Mouse (Mus musculus) forebrain, embryonic 13.5 days (tissue): ENCODE data around the gene Cdc37. TPM values are rescaled to one million over a fixed set of nuclear protein-coding genes. Genes with fewer than 3 reads are reported as not detected.
A peak's percentile ranks its signal among the peaks of the same experiment; 100 is the strongest.

Experiments
- ATAC-seq: fragments of 200-750 bp; cut with Nextera tagmentation; 2 replicates; pipeline ENCODE4 v1.8.0; 2017
- H3K27ac ChIP-seq: fragments of 300-500 bp; sonication (generic); 2 replicates; pipeline ENCODE4 v1.5.1; 2015; ENCODE audit warnings: inconsistent platforms, mild to moderate bottlenecking, moderate library complexity
- H3K27me3 ChIP-seq: fragments of 300-500 bp; sonication (generic); 2 replicates; pipeline ENCODE4 v1.6.1; 2015; ENCODE audit warnings: mild to moderate bottlenecking, inconsistent platforms
- H3K36me3 ChIP-seq: fragments of 300-500 bp; sonication (generic); 2 replicates; pipeline ENCODE4 v1.6.1; 2015; ENCODE audit warnings: mild to moderate bottlenecking, inconsistent platforms; ENCODE audit not compliant: poor library complexity, severe bottlenecking
- H3K4me1 ChIP-seq: fragments of 300-500 bp; sonication (generic); 2 replicates; pipeline ENCODE4 v1.6.1; 2015; ENCODE audit warnings: inconsistent platforms
- H3K4me2 ChIP-seq: fragments of 300-500 bp; sonication (generic); 2 replicates; pipeline ENCODE4 v1.6.1; 2015; ENCODE audit warnings: inconsistent platforms, mild to moderate bottlenecking, moderate library complexity
- H3K4me3 ChIP-seq: fragments of 300-500 bp; sonication (generic); 2 replicates; pipeline ENCODE4 v1.5.1; 2015; ENCODE audit warnings: mild to moderate bottlenecking, inconsistent platforms
- H3K9ac ChIP-seq: fragments of 300-500 bp; sonication (generic); 2 replicates; pipeline ENCODE4 v1.6.1; 2015; ENCODE audit warnings: mild to moderate bottlenecking, inconsistent platforms
- H3K9me3 ChIP-seq: fragments of 300-500 bp; sonication (generic); replicated peaks from 2 replicates; pipeline ENCODE4 v1.6.1; 2016; ENCODE audit warnings: inconsistent platforms
- WGBS: fragments of 180-500 bp; shearing (Covaris S2); methylation state at CpG from one replicate; pipeline ENCODE4 v1.1.7; 2015; 5-methylcytosine and 5-hydroxymethylcytosine counted together
- polyA plus RNA-seq: library from polyadenylated mRNA; unstranded; fragments of >200 nt; fragmentation: Nextera tagmentation; extraction: Ambion mirVana; gene quantifications from 2 replicates; pipeline ENCODE4 v1.2.1, GENCODE M21; 2015

Cdc37 gene
- polyA plus RNA-seq, 1 experiment from 2014 or later: 229 TPM

- Histone ChIP-seq H3K4me1 (peaks cover 17% of the 10 kb centered on the region), H3K4me2 (peak overlapping the region; percentile 48), H3K9ac (peak overlapping the region; percentile 37; the same call in 1 of the 2 replicates), H3K4me3 (peak overlapping the region; percentile 18), H3K9me3 (no peaks in the 10 kb centered on the region), H3K27ac (no peak overlapping the region), H3K36me3 (no peaks in the 10 kb centered on the region), H3K27me3 (peaks cover 55% of the 10 kb centered on the region)
- ATAC-seq: no peak
- WGBS: 6% methylated on average over 32 of the region's 34 CpGs
Observed at GRCm38 (mm10) chr9:21183905-21184413, 34.2 kb upstream of the Cdc37 start.

DNA sequence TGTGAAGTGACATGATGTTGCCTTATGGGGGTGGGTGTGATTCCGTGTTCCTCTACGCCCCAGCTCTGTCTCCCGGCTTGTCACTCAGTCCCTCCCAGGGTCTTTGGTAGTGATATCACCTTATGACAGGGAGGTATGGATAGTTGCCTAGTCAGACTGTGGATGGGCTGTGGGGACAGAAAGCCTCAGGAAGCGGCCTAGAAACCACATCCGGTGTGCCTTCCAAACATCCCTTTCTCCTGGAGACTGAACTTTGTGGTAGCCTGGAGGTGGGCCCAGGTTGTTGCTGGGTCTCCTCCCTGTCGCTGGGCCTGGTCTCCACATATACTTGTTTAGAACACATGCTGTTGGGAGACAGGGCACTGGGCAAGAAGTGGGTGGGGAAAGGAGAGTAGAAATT is 33.6 kb upstream of the Cdc37 start:
- Histone ChIP-seq H3K9ac (no peak overlapping the region), H3K9me3 (no peaks in the 10 kb centered on the region), H3K27me3 (peaks cover 55% of the 10 kb centered on the region), H3K27ac (no peak overlapping the region), H3K4me2 (no peak overlapping the region), H3K36me3 (no peaks in the 10 kb centered on the region), H3K4me1 (peaks cover 17% of the 10 kb centered on the region), H3K4me3 (no peak overlapping the region)
- 83% methylated on average over 6 of the region's 6 CpGs for WGBS
- no peak for ATAC-seq

DNA sequence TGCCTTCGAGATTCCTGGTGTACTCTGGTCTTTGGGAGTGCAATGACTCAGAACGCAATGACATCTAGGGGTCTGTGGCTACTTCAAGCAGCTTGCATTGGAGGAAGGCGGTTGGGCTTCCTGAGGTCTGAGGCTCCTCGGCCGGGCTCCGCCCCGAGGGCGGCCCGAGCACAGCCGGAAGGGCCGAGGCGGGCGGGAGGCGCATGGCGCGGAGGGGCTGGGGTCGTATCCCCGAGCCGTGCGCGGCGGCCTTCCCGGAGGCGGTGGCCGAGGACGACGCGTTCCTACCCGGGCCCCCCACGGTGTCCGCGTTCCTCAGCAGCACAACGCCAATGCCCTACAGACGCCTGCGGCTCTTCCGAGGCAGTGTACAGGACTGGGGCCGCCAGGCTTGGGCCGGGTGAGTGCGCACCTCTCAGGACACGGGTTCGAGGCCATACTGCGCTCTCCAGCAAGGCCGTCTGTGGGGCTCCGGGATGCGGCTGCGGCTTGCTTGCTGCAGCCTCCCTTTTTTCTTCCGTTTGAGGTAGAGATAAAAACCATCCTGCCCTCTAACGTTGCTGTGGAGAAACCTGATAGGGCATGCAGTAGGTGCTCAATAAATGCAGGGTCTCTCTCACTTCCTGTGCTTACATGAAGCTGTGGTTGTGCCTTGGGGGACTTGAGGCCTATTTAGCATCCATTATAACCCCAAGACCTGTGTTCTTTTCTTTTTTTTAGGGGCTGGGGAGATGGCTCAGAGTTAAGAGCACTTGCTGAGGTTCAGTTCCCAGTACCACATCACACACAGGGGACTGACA is 31.8 kb upstream of the Cdc37 start:
- no peaks in the 10 kb centered on the region for H3K9me3 ChIP-seq
- ATAC-seq: no peak
- H3K4me3 ChIP-seq: peak overlapping the region; percentile 10; the same call in 1 of the 2 replicates
- WGBS: 8% methylated on average over 46 of the region's 48 CpGs
- no peaks in the 10 kb centered on the region for H3K36me3 ChIP-seq
- H3K9ac ChIP-seq: no peak overlapping the region
- H3K4me1 ChIP-seq: peaks cover 17% of the 10 kb centered on the region
- H3K27ac ChIP-seq: no peak overlapping the region
- peak overlapping the region; percentile 42 for H3K4me2 ChIP-seq
- peaks cover 55% of the 10 kb centered on the region for H3K27me3 ChIP-seq

- no peaks in the 10 kb centered on the region for H3K36me3 ChIP-seq
- no peak overlapping the region for H3K4me3 ChIP-seq
- H3K9ac ChIP-seq: no peak overlapping the region
- H3K4me2 ChIP-seq: no peak overlapping the region
- no peak overlapping the region for H3K27ac ChIP-seq
- peaks cover 17% of the 10 kb centered on the region for H3K4me1 ChIP-seq
- H3K9me3 ChIP-seq: no peaks in the 10 kb centered on the region
- H3K27me3 ChIP-seq: peaks cover 53% of the 10 kb centered on the region
- no peak for ATAC-seq
- 48% methylated on average over 1 of the region's 1 CpGs for WGBS
Observed at GRCm38 (mm10) chr9:21180841-21181240, 31.1 kb upstream of the Cdc37 start.

DNA sequence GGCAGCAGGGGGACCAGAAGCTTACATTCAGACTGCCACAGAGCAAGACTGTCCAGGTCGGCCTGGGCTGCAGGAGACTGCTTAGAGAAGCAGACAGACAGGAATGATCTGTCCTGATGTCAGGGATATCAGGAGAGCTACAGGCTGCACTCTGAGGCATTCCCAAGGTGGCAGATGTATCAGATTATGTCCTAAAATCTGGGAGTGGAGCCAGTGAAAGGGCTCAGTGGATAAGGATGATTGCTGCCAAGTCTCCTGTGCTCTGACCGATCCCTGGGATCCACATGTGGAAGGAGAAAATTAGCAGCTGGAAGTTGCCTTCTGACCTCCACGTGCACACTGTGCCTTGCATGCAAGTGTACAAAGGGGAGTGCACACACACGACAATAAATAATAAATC is 30.6 kb upstream of the Cdc37 start:
- Histone ChIP-seq H3K4me2 (no peak overlapping the region), H3K9ac (no peak overlapping the region), H3K4me3 (no peak overlapping the region), H3K27ac (no peak overlapping the region), H3K9me3 (no peaks in the 10 kb centered on the region), H3K4me1 (peaks cover 17% of the 10 kb centered on the region), H3K36me3 (no peaks in the 10 kb centered on the region), H3K27me3 (peaks cover 49% of the 10 kb centered on the region)
- WGBS: 68% methylated on average over 4 of the region's 4 CpGs
- ATAC-seq: no peak

- H3K36me3 ChIP-seq: no peaks in the 10 kb centered on the region
- H3K27ac ChIP-seq: no peak overlapping the region
- H3K4me2 ChIP-seq: no peak overlapping the region
- WGBS: 80% methylated on average over 6 of the region's 6 CpGs
- no peak overlapping the region for H3K9ac ChIP-seq
- H3K4me1 ChIP-seq: peaks cover 12% of the 10 kb centered on the region
- H3K27me3 ChIP-seq: peaks cover 14% of the 10 kb centered on the region
- H3K9me3 ChIP-seq: no peaks in the 10 kb centered on the region
- H3K4me3 ChIP-seq: no peak overlapping the region
- ATAC-seq: no peak
Observed at GRCm38 (mm10) chr9:21172364-21172763, 22.6 kb upstream of the Cdc37 start.

GRCm38 (mm10) chr9:21169157-21169556 is 19.4 kb upstream of the Cdc37 start:
- ATAC-seq: 0 out of 2 replicates have a peak, but pooled peaks have one; percentile 5
- Histone ChIP-seq H3K36me3 (no peaks in the 10 kb centered on the region), H3K27ac (no peak overlapping the region), H3K4me3 (no peak overlapping the region), H3K4me1 (peaks cover 37% of the 10 kb centered on the region), H3K4me2 (no peak overlapping the region), H3K9me3 (no peaks in the 10 kb centered on the region), H3K9ac (no peak overlapping the region), H3K27me3 (peaks cover 46% of the 10 kb centered on the region)
- WGBS: 28% methylated on average over 1 of the region's 1 CpGs

DNA sequence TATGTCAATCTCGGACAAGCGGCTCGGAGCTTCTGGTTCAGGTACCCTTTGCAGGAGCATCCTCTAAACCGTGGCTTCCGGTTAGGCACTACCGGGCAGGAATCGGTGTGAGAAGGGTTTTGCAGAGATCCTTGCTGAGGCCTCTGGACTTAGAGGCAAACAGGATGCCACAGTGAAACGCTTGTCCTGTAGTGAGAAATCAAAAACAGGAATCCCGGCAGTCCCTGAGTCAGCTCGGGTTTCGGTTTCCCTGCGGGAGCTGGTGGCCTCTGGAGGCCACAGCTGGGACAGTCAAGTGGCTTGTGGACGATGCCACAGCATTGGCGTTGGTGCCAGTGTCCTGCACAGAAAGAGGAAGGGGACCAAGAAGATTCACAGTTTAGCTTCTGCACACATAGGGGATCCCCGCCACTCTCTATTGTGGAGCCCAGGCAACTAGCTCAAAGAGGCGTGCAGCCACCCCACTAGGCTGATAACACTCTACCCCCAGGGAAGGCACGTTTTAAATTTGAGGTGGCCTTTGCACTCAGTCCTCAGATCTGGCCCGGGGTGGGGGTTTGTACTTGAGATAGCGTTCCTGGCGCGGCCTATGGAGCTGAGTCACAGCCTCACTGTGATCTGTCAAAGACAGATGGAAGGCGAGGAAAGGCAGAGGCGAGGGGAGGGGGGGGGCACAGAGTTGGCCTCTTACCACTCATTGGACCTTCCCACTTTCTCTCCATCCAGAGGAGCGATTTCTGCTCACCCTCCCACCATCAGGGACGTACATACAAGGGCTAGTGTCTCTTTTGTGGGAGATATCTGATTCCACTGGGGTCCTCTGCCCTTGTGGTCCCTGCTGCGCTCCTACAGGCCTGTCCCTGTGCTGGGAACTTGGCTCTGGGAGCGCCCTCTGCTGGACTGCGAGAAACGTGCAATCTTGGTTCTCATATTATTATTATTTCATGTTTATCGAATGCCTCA is 18.7 kb upstream of the Cdc37 start:
- H3K36me3 ChIP-seq: no peaks in the 10 kb centered on the region
- H3K4me2 ChIP-seq: peak overlapping the region; percentile 30
- ATAC-seq: peak; percentile 23; the same call in 1 of the 2 replicates
- H3K4me1 ChIP-seq: peaks cover 39% of the 10 kb centered on the region
- peaks cover 53% of the 10 kb centered on the region for H3K27me3 ChIP-seq
- no peak overlapping the region; the same call in 1 of the 2 replicates for H3K9ac ChIP-seq
- WGBS: 11% methylated on average over 30 of the region's 30 CpGs
- no peak overlapping the region; the same call in 1 of the 2 replicates for H3K4me3 ChIP-seq
- no peak overlapping the region for H3K27ac ChIP-seq
- H3K9me3 ChIP-seq: no peaks in the 10 kb centered on the region

- Histone ChIP-seq H3K27ac (no peak overlapping the region), H3K9me3 (no peaks in the 10 kb centered on the region), H3K4me3 (no peak overlapping the region), H3K9ac (no peak overlapping the region), H3K4me2 (0 out of 2 replicates have a peak overlapping the region, but pooled peaks have one; percentile 30), H3K27me3 (peaks cover 63% of the 10 kb centered on the region), H3K36me3 (no peaks in the 10 kb centered on the region), H3K4me1 (peaks cover 39% of the 10 kb centered on the region)
- ATAC-seq: no peak
- 67% methylated on average over 10 of the region's 10 CpGs for WGBS
Observed at GRCm38 (mm10) chr9:21167140-21168097, 17.6 kb upstream of the Cdc37 start.

DNA sequence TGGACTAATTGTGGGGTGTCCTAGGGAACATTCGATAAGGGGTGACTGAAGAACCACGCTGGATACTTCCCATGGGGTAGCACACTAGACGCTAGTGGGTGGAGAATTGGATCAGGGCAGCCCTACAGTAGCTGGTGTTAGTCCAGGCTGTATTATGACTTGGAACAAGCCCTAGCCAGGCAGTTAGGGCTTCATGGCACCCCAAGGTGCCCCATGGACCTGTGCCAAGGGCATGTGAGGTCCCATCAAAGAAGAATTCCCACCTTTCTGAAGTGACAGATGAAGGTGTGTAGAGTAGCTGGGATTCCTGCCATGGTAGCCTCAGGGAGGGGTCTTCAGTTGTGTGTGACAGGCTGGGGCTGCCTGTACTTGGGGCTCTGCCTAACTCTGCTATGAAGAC is 16.7 kb upstream of the Cdc37 start:
- H3K4me2 ChIP-seq: peak overlapping the region; percentile 69
- H3K9ac ChIP-seq: no peak overlapping the region
- peaks cover 42% of the 10 kb centered on the region for H3K4me1 ChIP-seq
- H3K4me3 ChIP-seq: peak overlapping the region; percentile 44
- no peaks in the 10 kb centered on the region for H3K36me3 ChIP-seq
- 34% methylated on average over 3 of the region's 3 CpGs for WGBS
- ATAC-seq: no peak
- no peaks in the 10 kb centered on the region for H3K9me3 ChIP-seq
- H3K27me3 ChIP-seq: peaks cover 72% of the 10 kb centered on the region
- no peak overlapping the region for H3K27ac ChIP-seq

DNA sequence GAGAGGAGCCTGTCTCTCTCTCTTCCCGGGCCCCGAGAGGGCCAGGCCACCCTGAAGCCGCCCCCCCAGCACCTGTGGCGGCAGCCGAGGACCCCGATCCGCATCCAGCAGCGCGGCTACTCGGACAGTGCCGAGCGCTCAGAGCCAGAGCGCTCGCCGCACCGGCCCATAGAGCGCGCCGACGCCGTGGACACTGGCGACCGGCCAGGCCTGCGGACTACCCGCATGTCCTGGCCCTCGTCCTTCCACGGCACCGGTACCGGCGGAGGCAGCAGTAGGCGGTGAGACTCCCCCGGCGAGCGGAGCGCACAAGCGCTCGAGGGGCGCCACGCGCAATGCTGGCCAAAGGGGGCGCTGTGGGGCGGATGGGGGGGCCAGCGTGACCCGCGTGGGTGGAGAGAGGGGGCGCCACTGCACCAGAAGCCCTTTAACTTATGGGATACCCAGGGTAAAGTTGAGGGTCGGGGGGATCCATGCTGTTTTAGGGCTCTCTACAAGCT is 16.2 kb upstream of the Cdc37 start:
- Histone ChIP-seq H3K4me3 (peak overlapping the region; percentile 44), H3K9me3 (no peaks in the 10 kb centered on the region), H3K9ac (peak overlapping the region; percentile 52), H3K27ac (no peak overlapping the region), H3K36me3 (no peaks in the 10 kb centered on the region), H3K4me1 (peaks cover 43% of the 10 kb centered on the region), H3K4me2 (peak overlapping the region; percentile 69), H3K27me3 (peaks cover 73% of the 10 kb centered on the region)
- ATAC-seq: 0 out of 2 replicates have a peak, but pooled peaks have one; percentile 7
- WGBS: 1% methylated on average over 45 of the region's 47 CpGs
